Mouse (Mus musculus) olfactory bulb, adult 2 months (tissue): ENCODE results near the gene Tmem161a. TPM values are rescaled to one million over a fixed set of nuclear protein-coding genes. Genes with fewer than 3 reads are reported as not detected.
A peak's percentile ranks its signal among the peaks of the same experiment; 100 is the strongest.

Experiments used
- H3K27ac ChIP-seq: fragments of 200-500 bp; 2 replicates; pipeline ENCODE4 v1.5.1; 2012; ENCODE audit warnings: low read depth, low read length; ENCODE audit not compliant: insufficient read depth
- H3K4me1 ChIP-seq: fragments of 200-500 bp; 2 replicates; pipeline ENCODE4 v1.6.1; 2012; ENCODE audit warnings: low read length; ENCODE audit not compliant: control insufficient read depth, insufficient read depth
- H3K4me3 ChIP-seq: fragments of 200-500 bp; 2 replicates; pipeline ENCODE4 v1.5.1; 2012; ENCODE audit warnings: mild to moderate bottlenecking, low read depth, low read length, moderate library complexity; ENCODE audit not compliant: insufficient read depth
- CTCF ChIP-seq: fragments of 200-500 bp; IDR thresholded peaks from 2 replicates; pipeline ENCODE4 v1.5.1; 2012; ENCODE audit warnings: low read depth, mild to moderate bottlenecking, low read length, moderate library complexity; ENCODE audit not compliant: insufficient read depth
- POLR2A ChIP-seq: fragments of 200-500 bp; IDR thresholded peaks from 2 replicates; pipeline ENCODE4 v1.6.1; 2012; ENCODE audit warnings: mild to moderate bottlenecking, low read depth, low read length, moderate library complexity; ENCODE audit not compliant: insufficient read depth
- WGBS: fragments of 180-500 bp; shearing (Covaris S2); methylation state at CpG from one replicate; pipeline ENCODE4 v1.1.7; 2018; 5-methylcytosine and 5-hydroxymethylcytosine counted together
- polyA plus RNA-seq: library from polyadenylated mRNA; stranded (reverse); fragments of >200 nt; gene quantifications from 2 replicates; pipeline ENCODE4 v1.2.4, GENCODE M21; 2012; ENCODE audit warnings: low replicate concordance; ENCODE audit not compliant: missing spikeins, insufficient read depth, insufficient read length

Tmem161a gene
- polyA plus RNA-seq, 1 experiment = not detected

- Histone ChIP-seq H3K27ac (no peak overlapping the region), H3K4me3 (no peak overlapping the region), H3K4me1 (peaks cover 24% of the 10 kb centered on the region)
- TF ChIP-seq POLR2A (no peak), CTCF (no peak)
- 93% methylated on average over 2 of the region's 2 CpGs for WGBS
Observed at GRCm38 (mm10) chr8:70195762-70196161, 23.6 kb downstream of the Tmem161a start.

- no peak overlapping the region for H3K27ac ChIP-seq
- TF ChIP-seq POLR2A (no peak), CTCF (no peak)
- no peak overlapping the region for H3K4me3 ChIP-seq
- peaks cover 33% of the 10 kb centered on the region for H3K4me1 ChIP-seq
- 51% methylated on average over 7 of the region's 7 CpGs for WGBS
Observed at GRCm38 (mm10) chr8:70197603-70198002, 25.4 kb downstream of the Tmem161a start.

GRCm38 (mm10) chr8:70200098-70200681 lies 28.0 kb downstream of the Tmem161a start:
- TF ChIP-seq POLR2A (no peak), CTCF (no peak)
- H3K4me3 ChIP-seq = no peak overlapping the region
- H3K27ac ChIP-seq = peak overlapping the region; percentile 72
- 19% methylated on average over 5 of the region's 5 CpGs for WGBS
- H3K4me1 ChIP-seq = peaks cover 38% of the 10 kb centered on the region

DNA sequence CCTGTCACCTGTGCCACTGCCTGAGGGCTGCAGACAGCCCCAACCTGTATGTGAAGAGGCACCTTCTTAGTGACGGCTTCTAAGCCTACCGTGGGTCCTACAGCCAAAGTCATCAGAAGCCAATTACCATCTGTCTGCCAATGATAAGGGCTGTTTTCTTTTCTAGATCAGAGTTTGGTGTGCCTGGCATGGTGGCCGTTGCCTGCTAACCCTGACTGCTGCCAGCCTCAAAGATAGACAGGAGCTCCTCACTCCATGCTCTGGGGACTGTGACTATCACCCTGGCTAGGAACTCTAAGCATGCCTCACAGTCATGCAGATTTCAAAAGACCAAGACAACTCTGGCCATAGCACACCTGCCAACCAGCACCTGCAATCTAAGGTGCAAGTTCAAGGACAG lies 29.3 kb downstream of the Tmem161a start:
- no peak overlapping the region for H3K4me3 ChIP-seq
- 88% methylated on average over 3 of the region's 3 CpGs for WGBS
- TF ChIP-seq POLR2A (no peak), CTCF (no peak)
- H3K4me1 ChIP-seq = peaks cover 38% of the 10 kb centered on the region
- H3K27ac ChIP-seq = no peak overlapping the region

DNA sequence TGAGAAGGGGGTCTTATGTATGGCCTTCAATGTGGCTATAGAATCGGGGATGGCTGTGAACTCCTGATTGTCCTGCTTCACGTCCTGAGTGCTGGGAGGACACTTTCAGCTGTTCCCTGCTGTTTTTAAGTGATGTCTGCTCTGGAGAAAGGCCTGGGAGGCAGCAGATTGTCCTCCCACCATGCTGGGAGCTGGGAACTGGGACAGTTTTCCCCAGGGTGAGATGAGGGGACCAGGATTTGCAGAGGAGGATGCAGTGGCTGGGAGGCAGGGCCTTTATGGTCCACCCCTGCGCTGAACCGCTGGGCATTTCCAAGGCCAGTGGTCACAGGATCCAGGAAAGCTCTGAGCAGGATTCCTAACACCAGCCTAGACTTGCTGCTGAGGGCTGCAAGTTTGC lies 30.9 kb downstream of the Tmem161a start:
- 69% methylated on average over 4 of the region's 4 CpGs for WGBS
- TF ChIP-seq CTCF (no peak), POLR2A (no peak)
- H3K27ac ChIP-seq = no peak overlapping the region
- no peak overlapping the region for H3K4me3 ChIP-seq
- peaks cover 32% of the 10 kb centered on the region for H3K4me1 ChIP-seq

DNA sequence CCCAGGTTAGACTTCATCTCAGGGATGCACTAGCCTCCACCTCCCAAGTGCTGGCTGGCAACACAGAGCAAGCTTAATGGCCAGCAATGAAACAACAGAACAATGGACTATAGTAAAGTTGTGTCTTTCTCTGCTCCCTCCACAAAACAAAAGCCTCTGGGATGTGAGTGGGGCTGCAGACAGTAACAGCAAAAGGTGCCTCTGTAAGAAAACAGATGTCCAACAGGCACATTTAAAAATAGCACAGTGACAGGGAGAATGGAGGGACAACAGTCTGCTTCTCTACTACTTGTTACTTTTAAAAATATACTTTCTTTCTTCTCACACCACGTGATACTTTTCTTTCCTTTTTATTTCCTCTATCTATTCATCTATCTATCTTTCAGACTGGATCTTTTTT lies 32.6 kb downstream of the Tmem161a start:
- TF ChIP-seq POLR2A (no peak), CTCF (no peak)
- WGBS = 63% methylated on average over 1 of the region's 1 CpGs
- H3K4me3 ChIP-seq = no peak overlapping the region
- H3K27ac ChIP-seq = no peak overlapping the region
- H3K4me1 ChIP-seq = peaks cover 24% of the 10 kb centered on the region

DNA sequence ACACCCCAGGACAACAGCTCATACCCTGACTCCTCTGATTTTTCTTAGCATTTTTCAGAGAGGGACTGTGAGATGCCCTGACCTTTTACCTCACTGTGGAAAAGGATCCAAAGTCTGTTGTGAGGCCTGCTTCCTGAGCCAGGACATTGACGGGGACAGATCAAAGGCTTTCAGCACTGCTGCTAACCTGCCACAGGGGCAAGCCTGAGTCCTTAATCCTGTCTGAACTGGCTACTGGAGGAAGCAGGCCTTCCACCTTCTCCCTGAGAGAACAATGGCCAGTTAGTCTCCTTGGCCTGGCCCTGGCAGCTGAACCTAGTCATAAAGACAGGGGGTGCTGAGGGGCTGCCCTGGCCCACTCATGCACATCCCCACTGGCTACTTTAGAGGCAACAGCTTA lies 36.0 kb downstream of the Tmem161a start:
- Histone ChIP-seq H3K4me1 (peaks cover 10% of the 10 kb centered on the region), H3K4me3 (no peak overlapping the region), H3K27ac (no peak overlapping the region)
- 62% methylated on average over 1 of the region's 1 CpGs for WGBS
- TF ChIP-seq CTCF (no peak), POLR2A (no peak)

DNA sequence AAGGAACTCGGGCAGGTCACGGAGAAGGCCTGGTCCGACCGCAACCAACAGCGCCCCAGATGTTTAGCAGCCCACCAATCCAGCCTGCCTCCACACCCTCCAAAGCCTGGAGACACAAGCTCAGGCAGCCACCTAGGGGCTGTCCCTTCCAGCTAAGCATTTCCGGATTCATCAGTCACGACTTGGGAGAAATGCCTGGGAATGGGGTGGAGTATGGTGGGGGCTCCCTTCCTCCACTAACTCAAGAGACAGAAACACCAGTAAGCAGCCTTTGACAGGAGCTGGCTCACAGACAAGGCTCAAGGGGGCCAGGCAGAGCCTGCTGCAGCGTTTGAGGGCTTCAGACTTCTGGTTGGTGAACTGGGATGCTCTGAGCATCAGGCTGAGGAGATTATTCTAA lies 38.4 kb downstream of the Tmem161a start:
- WGBS = 24% methylated on average over 8 of the region's 8 CpGs
- Histone ChIP-seq H3K4me3 (peak overlapping the region; percentile 6; the same call in 1 of the 2 replicates), H3K4me1 (peaks cover 6% of the 10 kb centered on the region), H3K27ac (no peak overlapping the region)
- TF ChIP-seq CTCF (no peak), POLR2A (no peak)

DNA sequence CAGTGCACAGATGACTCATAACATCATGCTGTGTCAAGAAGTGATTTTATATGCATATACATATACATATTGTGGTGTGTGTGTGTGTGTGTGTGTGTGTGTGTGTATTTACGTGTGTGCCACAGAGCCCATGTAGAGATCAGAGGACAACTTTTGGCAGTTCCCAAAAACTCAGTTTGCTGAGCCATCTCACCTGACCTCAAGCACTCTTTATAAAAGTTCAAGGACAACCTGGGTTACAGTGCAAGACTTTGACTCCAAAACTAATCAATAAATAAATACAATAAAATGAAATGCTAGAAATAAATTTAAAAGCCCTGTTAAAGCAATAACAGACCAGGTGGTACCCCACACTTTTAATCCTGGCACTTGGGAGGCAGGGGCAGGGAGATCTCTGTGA lies 39.1 kb downstream of the Tmem161a start:
- WGBS = 58% methylated on average over 1 of the region's 1 CpGs
- no peak for TF ChIP-seq POLR2A
- TF ChIP-seq CTCF = no peak
- H3K4me3 ChIP-seq = peak overlapping the region; percentile 73
- H3K4me1 ChIP-seq = peaks cover 6% of the 10 kb centered on the region
- H3K27ac ChIP-seq = no peak overlapping the region

DNA sequence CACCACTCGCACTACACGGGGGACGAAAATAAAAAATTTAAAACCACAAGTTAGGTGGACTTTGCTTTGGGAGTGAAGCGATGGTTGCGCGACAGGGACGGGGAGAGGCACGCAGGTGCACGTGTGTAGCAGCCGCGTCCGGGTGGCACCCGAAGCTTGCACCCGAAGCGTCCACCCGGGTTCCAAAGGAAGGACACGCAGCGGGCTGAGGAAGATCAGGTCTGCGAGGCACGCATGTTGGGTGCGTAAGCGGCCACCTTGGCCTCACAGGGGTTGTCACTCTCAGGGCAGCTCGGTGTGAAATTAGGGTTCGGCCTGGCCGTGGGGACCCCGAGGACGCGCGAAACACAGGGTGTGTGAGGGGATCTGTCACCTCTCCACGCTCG lies 39.6 kb downstream of the Tmem161a start:
- WGBS = under 1% methylated on average over 31 of the region's 31 CpGs
- no peak overlapping the region; the same call in 1 of the 2 replicates for H3K27ac ChIP-seq
- H3K4me1 ChIP-seq = peaks cover 7% of the 10 kb centered on the region
- H3K4me3 ChIP-seq = peak overlapping the region; percentile 73
- TF ChIP-seq CTCF (no peak), POLR2A (no peak)
